Mouse (Mus musculus): ENCODE results near the gene Abcg5. TPM values are rescaled to one million over a fixed set of nuclear protein-coding genes. Genes with fewer than 3 reads are reported as not detected.

Gene Abcg5
- polyA plus RNA-seq, 1 experiment, result 0.47 TPM

GRCm38 (mm10) chr17:84674048-84674447 lies 8.8 kb downstream of the Abcg5 start:
- no peak for TF ChIP-seq POLR2A (IDR thresholded peaks at IDR 0.05; ENCODE audit: low read depth, low read length)
- no peak for TF ChIP-seq CTCF (conservative IDR thresholded peaks at IDR 0.05; ENCODE audit: insufficient read depth, insufficient read length, low read depth, low read length)
- no peak for DNase-seq
- no peaks in the 10 kb centered on the region for H3K36me3 ChIP-seq (ENCODE audit: control insufficient read depth, insufficient read depth, low read length)
- 61% methylated on average over 7 of the region's 7 CpGs for WGBS
- H3K27ac ChIP-seq (ENCODE audit: insufficient read depth, low read depth, low read length), result no peak overlapping the region
- H3K4me1 ChIP-seq (ENCODE audit: control insufficient read depth, insufficient read depth, low read length), result peaks cover 11% of the 10 kb centered on the region; the same call in 1 of the 2 replicates
- H3K4me3 ChIP-seq (ENCODE audit: insufficient read depth, low read depth, low read length), result no peak overlapping the region
- H3K27me3 ChIP-seq (replicated peaks; ENCODE audit: control insufficient read depth, insufficient read depth, low read length), result no peaks in the 10 kb centered on the region

- TF ChIP-seq POLR2A (IDR thresholded peaks at IDR 0.05; ENCODE audit: low read depth, low read length) (no peak), CTCF (conservative IDR thresholded peaks at IDR 0.05; ENCODE audit: insufficient read depth, insufficient read length, low read depth, low read length) (no peak)
- WGBS, result 40% methylated on average over 16 of the region's 16 CpGs
- H3K36me3 ChIP-seq (ENCODE audit: control insufficient read depth, insufficient read depth, low read length), result no peaks in the 10 kb centered on the region
- no peak overlapping the region for H3K4me3 ChIP-seq (ENCODE audit: insufficient read depth, low read depth, low read length)
- peak; percentile 89 for DNase-seq
- peak overlapping the region; percentile 12; the same call in 1 of the 2 replicates for H3K27ac ChIP-seq (ENCODE audit: insufficient read depth, low read depth, low read length)
- peaks cover 11% of the 10 kb centered on the region; the same call in 1 of the 2 replicates for H3K4me1 ChIP-seq (ENCODE audit: control insufficient read depth, insufficient read depth, low read length)
- H3K27me3 ChIP-seq (replicated peaks; ENCODE audit: control insufficient read depth, insufficient read depth, low read length), result no peaks in the 10 kb centered on the region
Observed at GRCm38 (mm10) chr17:84672376-84673369, 10.1 kb downstream of the Abcg5 start.

DNA sequence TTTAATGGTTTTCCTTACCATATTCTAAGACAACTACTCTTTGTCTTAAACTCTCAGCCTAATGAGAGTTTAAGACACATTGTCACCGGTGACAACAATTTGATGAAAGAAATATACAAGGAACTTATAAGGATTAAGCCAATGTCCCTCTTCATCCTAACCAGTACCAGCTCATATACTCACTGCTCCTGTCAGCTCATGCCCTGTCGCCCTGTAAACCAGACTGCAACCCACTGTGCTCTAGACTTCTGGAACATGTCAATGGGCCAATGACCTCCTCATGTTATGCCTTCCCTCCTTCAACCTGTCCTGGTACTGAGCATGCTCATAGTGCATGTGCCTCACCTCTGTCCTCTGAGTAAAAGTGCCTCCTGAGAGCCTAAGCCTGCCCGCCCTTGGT lies 15.0 kb downstream of the Abcg5 start:
- peaks cover 13% of the 10 kb centered on the region for H3K4me1 ChIP-seq (ENCODE audit: control insufficient read depth, insufficient read depth, low read length)
- no peak overlapping the region for H3K27ac ChIP-seq (ENCODE audit: insufficient read depth, low read depth, low read length)
- no peaks in the 10 kb centered on the region for H3K36me3 ChIP-seq (ENCODE audit: control insufficient read depth, insufficient read depth, low read length)
- no peak overlapping the region for H3K4me3 ChIP-seq (ENCODE audit: insufficient read depth, low read depth, low read length)
- 85% methylated on average over 3 of the region's 3 CpGs for WGBS
- H3K27me3 ChIP-seq (replicated peaks; ENCODE audit: control insufficient read depth, insufficient read depth, low read length), result no peaks in the 10 kb centered on the region
- no peak for DNase-seq
- no peak for TF ChIP-seq POLR2A (IDR thresholded peaks at IDR 0.05; ENCODE audit: low read depth, low read length)
- TF ChIP-seq CTCF (conservative IDR thresholded peaks at IDR 0.05; ENCODE audit: insufficient read depth, insufficient read length, low read depth, low read length), result no peak

GRCm38 (mm10) chr17:84665691-84666090 lies 17.1 kb downstream of the Abcg5 start:
- no peak overlapping the region for H3K4me3 ChIP-seq (ENCODE audit: insufficient read depth, low read depth, low read length)
- no peaks in the 10 kb centered on the region for H3K27me3 ChIP-seq (replicated peaks; ENCODE audit: control insufficient read depth, insufficient read depth, low read length)
- H3K36me3 ChIP-seq (ENCODE audit: control insufficient read depth, insufficient read depth, low read length), result no peaks in the 10 kb centered on the region
- DNase-seq, result peak; percentile 53
- TF ChIP-seq POLR2A (IDR thresholded peaks at IDR 0.05; ENCODE audit: low read depth, low read length), result no peak
- H3K27ac ChIP-seq (ENCODE audit: insufficient read depth, low read depth, low read length), result no peak overlapping the region
- H3K4me1 ChIP-seq (ENCODE audit: control insufficient read depth, insufficient read depth, low read length), result peaks cover 10% of the 10 kb centered on the region
- WGBS, result 18% methylated on average over 9 of the region's 9 CpGs

- 26% methylated on average over 10 of the region's 10 CpGs for WGBS
- H3K36me3 ChIP-seq (ENCODE audit: control insufficient read depth, insufficient read depth, low read length), result no peaks in the 10 kb centered on the region
- no peak overlapping the region for H3K27ac ChIP-seq (ENCODE audit: insufficient read depth, low read depth, low read length)
Observed at GRCm38 (mm10) chr17:84665053-84665452, 17.8 kb downstream of the Abcg5 start.

GRCm38 (mm10) chr17:84658951-84659350 lies 23.9 kb downstream of the Abcg5 start:
- Histone ChIP-seq H3K4me3 (ENCODE audit: insufficient read depth, low read depth, low read length) (no peak overlapping the region), H3K27ac (ENCODE audit: insufficient read depth, low read depth, low read length) (no peak overlapping the region), H3K36me3 (ENCODE audit: control insufficient read depth, insufficient read depth, low read length) (no peaks in the 10 kb centered on the region), H3K27me3 (replicated peaks; ENCODE audit: control insufficient read depth, insufficient read depth, low read length) (no peaks in the 10 kb centered on the region), H3K4me1 (ENCODE audit: control insufficient read depth, insufficient read depth, low read length) (0 out of 2 replicates have a peak, but pooled peaks cover 2% of the 10 kb centered on the region)
- no peak for DNase-seq
- TF ChIP-seq CTCF (conservative IDR thresholded peaks at IDR 0.05; ENCODE audit: insufficient read depth, insufficient read length, low read depth, low read length), result no peak
- TF ChIP-seq POLR2A (IDR thresholded peaks at IDR 0.05; ENCODE audit: low read depth, low read length), result no peak
- WGBS, result 78% methylated on average over 8 of the region's 8 CpGs

More at GRCm38 (mm10) chr17:84665053-84665452, 17.8 kb downstream of the Abcg5 start:
- no peak for TF ChIP-seq POLR2A (IDR thresholded peaks at IDR 0.05; ENCODE audit: low read depth, low read length)
- TF ChIP-seq CTCF (conservative IDR thresholded peaks at IDR 0.05; ENCODE audit: insufficient read depth, insufficient read length, low read depth, low read length), result no peak
- Histone ChIP-seq H3K4me3 (ENCODE audit: insufficient read depth, low read depth, low read length) (no peak overlapping the region), H3K27me3 (replicated peaks; ENCODE audit: control insufficient read depth, insufficient read depth, low read length) (no peaks in the 10 kb centered on the region), H3K4me1 (ENCODE audit: control insufficient read depth, insufficient read depth, low read length) (peaks cover 10% of the 10 kb centered on the region)
- DNase-seq, result peak; percentile 21

GRCm38 (mm10) chr17:84658195-84658594 lies 24.6 kb downstream of the Abcg5 start:
- H3K4me3 ChIP-seq (ENCODE audit: insufficient read depth, low read depth, low read length), result no peak overlapping the region
- no peak for DNase-seq
- H3K27me3 ChIP-seq (replicated peaks; ENCODE audit: control insufficient read depth, insufficient read depth, low read length), result no peaks in the 10 kb centered on the region
- WGBS, result 53% methylated on average over 5 of the region's 5 CpGs
- no peaks in the 10 kb centered on the region for H3K36me3 ChIP-seq (ENCODE audit: control insufficient read depth, insufficient read depth, low read length)
- no peak overlapping the region for H3K27ac ChIP-seq (ENCODE audit: insufficient read depth, low read depth, low read length)
- no peak for TF ChIP-seq CTCF (conservative IDR thresholded peaks at IDR 0.05; ENCODE audit: insufficient read depth, insufficient read length, low read depth, low read length)
- no peak for TF ChIP-seq POLR2A (IDR thresholded peaks at IDR 0.05; ENCODE audit: low read depth, low read length)
- no peaks in the 10 kb centered on the region for H3K4me1 ChIP-seq (ENCODE audit: control insufficient read depth, insufficient read depth, low read length)
